Mouse (Mus musculus): ENCODE data around the gene Wdfy2. TPM values are rescaled to one million over a fixed set of nuclear protein-coding genes. Genes with fewer than 3 reads are reported as not detected.
"Not testable (repeated sequence)": the region's sequence is repeated elsewhere in the genome, so short reads cannot be mapped to it uniquely, and the experiment has no call there.

Wdfy2 gene
- 1 to 10 TPM; 8.1 to 8.6 TPM for total RNA-seq (2021)
- long read RNA-seq, experiment 1, full-length matches to known transcripts: 2 of 3 reads
- long read RNA-seq, experiment 1, partial matches to known transcripts: 0 of 3 reads
- long read RNA-seq, experiment 1, other reads (novel, unspliced or antisense): 1 of 3 reads
- long read RNA-seq, experiment 2, full-length matches to known transcripts: 4 of 5 reads
- long read RNA-seq, experiment 2, partial matches to known transcripts: 0 of 5 reads
- long read RNA-seq, experiment 2, other reads (novel, unspliced or antisense): 1 of 5 reads

- intact Hi-C loops (cut with DNase I): loop anchor here (2.0 to 5.0 kb wide), 3 partner anchors 75 to 140 kb away; no protein-coding TSS in a partner anchor
- no peak for DNase-seq
These were observed at the start of gene Wdfy2 for GRCm38 (mm10) chr14:62837641-62838252. Gene Wdfy2 (plus strand): TSS chr14:62837678.

- intact Hi-C loops (cut with DNase I): no loop called here
- DNase-seq: no peak
These were observed 48.2 kb upstream of the Wdfy2 start for GRCm38 (mm10) chr14:62789282-62789681.

- DNase-seq: no peak
- intact Hi-C loops (cut with DNase I): no loop called here
These were observed 41.8 kb upstream of the Wdfy2 start for GRCm38 (mm10) chr14:62795719-62796118.

- peak in 1 of 2 experiments; percentile 1 for DNase-seq
- intact Hi-C loops (cut with DNase I): no loop called here
These were observed 38.8 kb upstream of the Wdfy2 start for GRCm38 (mm10) chr14:62798608-62799101.

GRCm38 (mm10) chr14:62800791-62801190 lies 36.7 kb upstream of the Wdfy2 start:
- DNase-seq: no peak
- intact Hi-C loops (cut with DNase I): no loop called here

- intact Hi-C loops (cut with DNase I): no loop called here
- no peak for DNase-seq
These were observed 34.3 kb upstream of the Wdfy2 start for GRCm38 (mm10) chr14:62803204-62803603.

- peak in 1 of 2 experiments; percentile 2 for DNase-seq
- intact Hi-C loops (cut with DNase I): no loop called here
These were observed 30.6 kb upstream of the Wdfy2 start for GRCm38 (mm10) chr14:62806921-62807320.

- intact Hi-C loops (cut with DNase I): no loop called here
- DNase-seq: no peak
These were observed 28.6 kb upstream of the Wdfy2 start for GRCm38 (mm10) chr14:62808661-62809523.

GRCm38 (mm10) chr14:62812765-62813164 lies 24.7 kb upstream of the Wdfy2 start:
- intact Hi-C loops (cut with DNase I): no loop called here
- DNase-seq: no peak

GRCm38 (mm10) chr14:62814567-62814966 lies 22.9 kb upstream of the Wdfy2 start:
- intact Hi-C loops (cut with DNase I): no loop called here
- DNase-seq: no peak

GRCm38 (mm10) chr14:62816827-62817226 lies 20.7 kb upstream of the Wdfy2 start:
- intact Hi-C loops (cut with DNase I): no loop called here

GRCm38 (mm10) chr14:62825575-62826332 lies 11.7 kb upstream of the Wdfy2 start:
- DNase-seq: no peak
- intact Hi-C loops (cut with DNase I): no loop called here

More at GRCm38 (mm10) chr14:62816827-62817226, 20.7 kb upstream of the Wdfy2 start:
- DNase-seq: no peak

- no peak for DNase-seq
- intact Hi-C loops (cut with DNase I): no loop called here
These were observed 8.2 kb upstream of the Wdfy2 start for GRCm38 (mm10) chr14:62829291-62829690.

- intact Hi-C loops (cut with DNase I): loop anchor here (5.0 kb wide), 1 partner anchor 339 kb away; no protein-coding TSS in a partner anchor
- no peak for DNase-seq
These were observed 5.7 kb upstream of the Wdfy2 start for GRCm38 (mm10) chr14:62831691-62832275.

GRCm38 (mm10) chr14:62833036-62833435 lies 4.4 kb upstream of the Wdfy2 start:
- intact Hi-C loops (cut with DNase I): loop anchor here (5.0 kb wide), 1 partner anchor 341 kb away; no protein-coding TSS in a partner anchor
- no peak for DNase-seq

- intact Hi-C loops (cut with DNase I): loop anchor here (5.0 kb wide), 1 partner anchor 341 kb away; no protein-coding TSS in a partner anchor
- DNase-seq: no peak
These were observed 3.9 kb upstream of the Wdfy2 start for GRCm38 (mm10) chr14:62833541-62833940.

- not testable (repeated sequence) for DNase-seq
- intact Hi-C loops (cut with DNase I): loop anchor here (2.0 to 5.0 kb wide), 3 partner anchors 73 to 142 kb away; no protein-coding TSS in a partner anchor
These were observed 1.7 kb upstream of the Wdfy2 start for GRCm38 (mm10) chr14:62835737-62836136.

- intact Hi-C loops (cut with DNase I): loop anchor here (2.0 to 5.0 kb wide), 3 partner anchors 74 to 140 kb away; no protein-coding TSS in a partner anchor
- DNase-seq: peak; percentile 95 to 97
These were observed 395 bp upstream of the Wdfy2 start for GRCm38 (mm10) chr14:62836926-62837640.

GRCm38 (mm10) chr14:62838336-62838735 lies 858 bp downstream of the Wdfy2 start:
- peak in 1 of 2 experiments; percentile 12 for DNase-seq
- intact Hi-C loops (cut with DNase I): loop anchor here (5.0 kb wide), 1 partner anchor 139 kb away; no protein-coding TSS in a partner anchor

Data from heart, postnatal 14 days (tissue).